Mouse (Mus musculus) midbrain, embryonic 14.5 days (tissue): Measurements from ENCODE around the gene Imp4. TPM values are rescaled to one million over a fixed set of nuclear protein-coding genes. Genes with fewer than 3 reads are reported as not detected.

Experiments used
- ATAC-seq: fragments of 200-750 bp; cut with Nextera tagmentation; 2 replicates; pipeline ENCODE4 v1.8.0; 2017; ENCODE audit warnings: moderate number of reproducible peaks, moderate library complexity; ENCODE audit not compliant: low FRiP score, low TSS enrichment
- DNase-seq: peaks from one replicate; pipeline ENCODE4 v3.0.0-alpha.2; 2015
- H3K27ac ChIP-seq: fragments of 300-500 bp; sonication (generic); replicated peaks from 2 replicates; pipeline ENCODE4 v1.5.1; 2014; ENCODE audit warnings: mild to moderate bottlenecking, low read depth, low read length, moderate library complexity
- H3K27me3 ChIP-seq: fragments of 300-500 bp; sonication (generic); 2 replicates; pipeline ENCODE4 v1.6.1; 2014; ENCODE audit warnings: low read length, control low read depth, mixed read lengths; ENCODE audit not compliant: control insufficient read depth, insufficient read depth
- H3K36me3 ChIP-seq: fragments of 300-500 bp; sonication (generic); 2 replicates; pipeline ENCODE4 v1.6.1; 2014; ENCODE audit warnings: low read length, control low read depth; ENCODE audit not compliant: control insufficient read depth, insufficient read depth
- H3K4me1 ChIP-seq: fragments of 300-500 bp; sonication (generic); 2 replicates; pipeline ENCODE4 v1.6.1; 2014; ENCODE audit warnings: mild to moderate bottlenecking, antibody characterized with exemption, low read length, control low read depth; ENCODE audit not compliant: control insufficient read depth, insufficient read depth
- H3K4me2 ChIP-seq: fragments of 300-500 bp; sonication (generic); 2 replicates; pipeline ENCODE4 v1.6.1; 2014; ENCODE audit warnings: mild to moderate bottlenecking, low read length, moderate library complexity
- H3K4me3 ChIP-seq: fragments of 300-500 bp; sonication (generic); replicated peaks from 2 replicates; pipeline ENCODE4 v1.5.1; 2014; ENCODE audit warnings: low read depth, low read length
- H3K9ac ChIP-seq: fragments of 300-500 bp; sonication (generic); replicated peaks from 2 replicates; pipeline ENCODE4 v1.6.1; 2014; ENCODE audit warnings: mild to moderate bottlenecking, low read length, moderate library complexity
- H3K9me3 ChIP-seq: fragments of 300-500 bp; sonication (generic); 2 replicates; pipeline ENCODE4 v1.6.1; 2016; ENCODE audit warnings: low read length, control low read depth, mixed read lengths; ENCODE audit not compliant: control insufficient read depth
- WGBS: fragments of 180-500 bp; shearing (Covaris S2); extraction: QIAGEN DNeasy Blood & Tissue Kit; methylation state at CpG from one replicate; pipeline ENCODE4 v1.1.7; 2014; 5-methylcytosine and 5-hydroxymethylcytosine counted together
- polyA plus RNA-seq: library from polyadenylated mRNA; unstranded; fragments of >200 nt; fragmentation: Nextera tagmentation; extraction: Ambion mirVana; gene quantifications from 2 replicates; pipeline ENCODE4 v1.2.1, GENCODE M21; 2014

The Imp4 gene
- polyA plus RNA-seq, result 52.3 and 61.1 TPM in 2 replicates

DNA sequence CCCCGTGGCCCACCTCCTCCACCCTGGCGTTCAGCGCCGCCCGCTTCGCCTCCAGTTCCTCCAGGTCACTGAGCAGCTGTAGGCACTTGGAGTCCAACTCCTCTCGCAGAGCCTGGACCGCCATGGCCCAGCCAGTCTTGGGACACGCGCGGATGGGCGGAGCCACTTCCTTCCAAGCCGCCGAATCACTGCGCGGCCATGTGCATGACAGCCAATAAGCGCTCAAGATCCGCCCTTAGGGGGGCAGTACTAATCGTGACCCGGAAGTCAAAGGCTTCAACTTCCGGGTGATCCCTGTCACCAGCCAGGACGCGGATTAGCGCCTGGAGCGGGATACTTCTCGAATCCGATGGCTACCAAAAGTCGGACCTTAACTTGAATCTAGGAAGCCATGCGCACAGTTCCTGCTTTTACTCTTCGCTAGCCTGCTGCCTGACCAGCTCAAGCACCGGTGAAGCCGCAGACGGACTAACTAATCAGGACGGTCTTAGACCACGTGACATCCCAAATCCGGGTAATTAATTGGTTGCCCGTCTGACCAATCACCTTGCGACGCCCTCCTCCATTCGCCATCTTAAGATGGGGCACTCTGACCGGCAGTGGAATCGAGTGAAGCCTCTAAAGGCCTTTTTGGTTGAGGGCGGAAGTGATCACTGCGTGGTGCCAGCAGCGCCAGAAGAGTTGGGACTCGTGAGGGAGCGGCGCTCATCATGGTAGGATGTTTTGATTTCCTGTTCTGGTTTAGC lies at the start of gene Imp4, which contains the start of gene Ccdc115:
TSS of gene Imp4 (plus strand) at position 637 of the 746 bp plus-strand sequence.
TSS of gene Ccdc115 (minus strand) at position 458 of the 746 bp plus-strand sequence.
- peaks cover 20% of the 10 kb centered on the region for H3K36me3 ChIP-seq
- H3K4me1 ChIP-seq, result peaks cover 13% of the 10 kb centered on the region; the same call in 1 of the 2 replicates
- ATAC-seq (peak; percentile 96), DNase-seq (peak; percentile 100)
- under 1% methylated on average over 48 of the region's 48 CpGs for WGBS
- peak within 1 kb of the TSS; percentile 58 for H3K9ac ChIP-seq
- H3K4me3 ChIP-seq, result peak within 1 kb of the TSS; percentile 78
- H3K27me3 ChIP-seq, result no peaks in the 10 kb centered on the region
- peak within 1 kb of the TSS; percentile 66 for H3K27ac ChIP-seq
- H3K4me2 ChIP-seq, result peak within 1 kb of the TSS; percentile 75
- no peaks in the 10 kb centered on the region for H3K9me3 ChIP-seq

GRCm38 (mm10) chr1:34396321-34396720 lies 43.3 kb upstream of the Imp4 start:
- H3K4me2 ChIP-seq, result no peak overlapping the region
- ATAC-seq (no peak), DNase-seq (peak; percentile 38)
- no peaks in the 10 kb centered on the region for H3K9me3 ChIP-seq
- H3K4me3 ChIP-seq, result no peak overlapping the region
- no peaks in the 10 kb centered on the region for H3K4me1 ChIP-seq
- no peak overlapping the region for H3K27ac ChIP-seq
- no peak overlapping the region for H3K9ac ChIP-seq
- no peaks in the 10 kb centered on the region for H3K36me3 ChIP-seq
- WGBS, result 69% methylated on average over 4 of the region's 4 CpGs
- no peaks in the 10 kb centered on the region for H3K27me3 ChIP-seq

DNA sequence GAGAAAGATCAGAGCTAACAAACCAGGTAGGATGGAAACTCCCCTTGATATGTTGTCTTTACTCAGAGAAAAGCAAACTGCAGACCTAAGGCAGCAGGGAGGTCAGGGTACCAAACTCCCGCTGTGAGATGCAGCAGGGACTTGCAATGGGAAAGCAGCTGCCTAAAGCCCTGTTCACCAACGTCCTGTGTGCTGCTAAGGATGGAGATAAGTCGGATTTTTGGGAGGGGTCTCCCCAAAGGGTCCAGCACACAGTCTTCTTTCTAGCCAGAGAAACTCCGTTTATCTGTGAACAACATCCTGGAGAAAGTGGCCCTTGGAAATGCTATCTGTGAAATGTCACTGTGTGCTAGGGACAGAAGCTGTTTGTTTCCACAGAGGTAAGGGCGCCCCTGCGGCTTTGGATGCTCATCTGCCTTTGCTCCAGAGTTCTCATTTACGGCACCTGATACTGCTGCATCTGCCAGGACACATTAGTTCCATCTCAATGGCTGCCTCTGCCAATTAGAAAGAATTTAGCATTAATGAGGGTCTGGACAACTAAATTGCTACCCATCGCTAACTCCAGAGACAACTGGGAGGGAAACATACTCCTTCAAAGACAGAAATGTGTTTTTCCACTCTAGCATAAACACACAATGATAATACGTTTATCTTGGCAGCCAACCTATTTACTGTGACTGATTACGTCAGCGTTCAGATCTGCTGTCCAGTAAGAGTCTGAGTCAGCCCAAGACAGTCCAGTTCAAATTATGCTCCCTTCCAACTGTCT lies 40.3 kb upstream of the Imp4 start:
- H3K4me2 ChIP-seq, result no peak overlapping the region
- H3K9me3 ChIP-seq, result no peaks in the 10 kb centered on the region
- peak; percentile 27 for DNase-seq
- H3K9ac ChIP-seq, result no peak overlapping the region
- no peaks in the 10 kb centered on the region for H3K4me1 ChIP-seq
- H3K4me3 ChIP-seq, result no peak overlapping the region
- WGBS, result 40% methylated on average over 11 of the region's 11 CpGs
- H3K27ac ChIP-seq, result no peak overlapping the region
- H3K36me3 ChIP-seq, result no peaks in the 10 kb centered on the region
- H3K27me3 ChIP-seq, result no peaks in the 10 kb centered on the region
- ATAC-seq, result no peak; the same call in 1 of the 2 replicates

GRCm38 (mm10) chr1:34428466-34428865 lies 11.2 kb upstream of the Imp4 start:
- Histone ChIP-seq H3K9ac (no peak overlapping the region), H3K4me1 (peaks cover 7% of the 10 kb centered on the region; the same call in 1 of the 2 replicates), H3K36me3 (no peaks in the 10 kb centered on the region), H3K9me3 (peaks cover 24% of the 10 kb centered on the region), H3K27ac (no peak overlapping the region), H3K27me3 (no peaks in the 10 kb centered on the region), H3K4me2 (no peak overlapping the region), H3K4me3 (no peak overlapping the region)
- WGBS, result 97% methylated on average over 2 of the region's 2 CpGs
- DNase-seq (no peak), ATAC-seq (no peak)

GRCm38 (mm10) chr1:34429281-34429680 lies 10.4 kb upstream of the Imp4 start:
- 93% methylated on average over 4 of the region's 4 CpGs for WGBS
- Histone ChIP-seq H3K4me2 (no peak overlapping the region), H3K4me3 (no peak overlapping the region), H3K36me3 (no peaks in the 10 kb centered on the region), H3K9me3 (peaks cover 24% of the 10 kb centered on the region), H3K4me1 (peaks cover 7% of the 10 kb centered on the region; the same call in 1 of the 2 replicates), H3K27me3 (no peaks in the 10 kb centered on the region), H3K9ac (no peak overlapping the region), H3K27ac (no peak overlapping the region)
- ATAC-seq, result no peak
- no peak for DNase-seq

GRCm38 (mm10) chr1:34430981-34431380 lies 8.7 kb upstream of the Imp4 start:
- DNase-seq (no peak), ATAC-seq (no peak)
- H3K36me3 ChIP-seq, result no peaks in the 10 kb centered on the region
- H3K9me3 ChIP-seq, result peaks cover 24% of the 10 kb centered on the region
- H3K4me2 ChIP-seq, result no peak overlapping the region
- H3K4me3 ChIP-seq, result no peak overlapping the region
- WGBS, result 96% methylated on average over 3 of the region's 3 CpGs
- H3K9ac ChIP-seq, result no peak overlapping the region
- no peaks in the 10 kb centered on the region for H3K27me3 ChIP-seq
- peaks cover 7% of the 10 kb centered on the region; the same call in 1 of the 2 replicates for H3K4me1 ChIP-seq
- no peak overlapping the region for H3K27ac ChIP-seq

DNA sequence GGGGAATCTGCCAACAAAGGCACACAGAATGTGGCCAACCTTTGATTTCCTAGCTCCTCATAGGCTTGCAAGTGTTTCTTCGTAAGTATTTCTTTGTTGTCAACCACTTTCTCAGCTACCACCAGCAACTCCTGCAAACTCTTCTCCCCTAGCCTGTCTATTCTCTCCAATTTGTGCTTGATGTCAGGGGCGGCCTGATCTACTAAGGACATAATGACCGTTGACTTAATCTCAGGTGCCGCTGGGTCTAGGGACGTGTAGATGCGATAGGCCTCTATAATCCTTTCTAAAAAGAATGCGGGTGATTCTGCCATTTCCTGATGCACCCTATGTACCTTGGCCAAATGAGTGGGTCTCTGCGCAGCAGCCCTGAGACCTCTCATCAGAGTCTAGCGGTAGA lies 8.2 kb upstream of the Imp4 start:
- DNase-seq, result no peak
- 96% methylated on average over 9 of the region's 9 CpGs for WGBS
- no peak overlapping the region for H3K4me2 ChIP-seq
- H3K9me3 ChIP-seq, result peaks cover 24% of the 10 kb centered on the region
- no peak for ATAC-seq
- no peaks in the 10 kb centered on the region for H3K27me3 ChIP-seq
- H3K4me1 ChIP-seq, result peaks cover 7% of the 10 kb centered on the region; the same call in 1 of the 2 replicates
- no peak overlapping the region for H3K9ac ChIP-seq
- no peak overlapping the region for H3K4me3 ChIP-seq
- H3K27ac ChIP-seq, result no peak overlapping the region
- no peaks in the 10 kb centered on the region for H3K36me3 ChIP-seq

DNA sequence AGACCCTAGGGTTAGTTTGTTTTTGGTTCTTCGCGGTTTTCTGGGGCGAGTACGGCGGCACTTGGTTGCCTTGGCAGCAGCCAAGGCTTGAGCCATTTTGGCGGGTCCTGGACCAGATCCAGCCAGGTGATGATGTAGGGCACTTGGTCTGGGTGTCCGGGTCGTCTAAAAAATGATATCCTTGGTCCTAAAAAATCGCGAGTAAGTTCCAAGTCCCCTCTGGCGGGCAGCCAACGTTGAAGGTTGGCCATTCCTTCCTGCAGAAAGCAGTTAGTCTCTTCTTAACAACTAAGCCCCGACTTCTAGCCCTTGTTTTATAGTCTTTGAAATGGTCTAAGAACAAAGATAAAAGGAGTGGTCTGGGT lies 7.3 kb upstream of the Imp4 start:
- peak overlapping the region; percentile 66 for H3K9ac ChIP-seq
- H3K4me1 ChIP-seq, result peaks cover 7% of the 10 kb centered on the region; the same call in 1 of the 2 replicates
- H3K9me3 ChIP-seq, result peaks cover 21% of the 10 kb centered on the region
- DNase-seq, result peak; percentile 65
- 25% methylated on average over 13 of the region's 13 CpGs for WGBS
- no peak for ATAC-seq
- peak overlapping the region; percentile 81 for H3K27ac ChIP-seq
- peak overlapping the region; percentile 49 for H3K4me3 ChIP-seq
- no peaks in the 10 kb centered on the region for H3K27me3 ChIP-seq
- H3K4me2 ChIP-seq, result peak overlapping the region; percentile 75
- 0 out of 2 replicates have a peak, but pooled peaks cover 2% of the 10 kb centered on the region for H3K36me3 ChIP-seq
